Mouse (Mus musculus): ENCODE data around the gene Mrpl33.

- no peak for TF ChIP-seq POLR2A (IDR thresholded peaks at IDR 0.05; ENCODE audit: low read depth, low read length)
- no peak for TF ChIP-seq CTCF (IDR thresholded peaks at IDR 0.05; ENCODE audit: borderline replicate concordance, insufficient read depth, low read length)
Observed at GRCm38 (mm10) chr5:31647327-31647726, 50.6 kb downstream of the Mrpl33 start.

Data from embryonic fibroblast, embryonic 13.5 days (primary cell).